8 mouse cellular contexts compared by ENCODE assay signal in the genomic region with DNA sequence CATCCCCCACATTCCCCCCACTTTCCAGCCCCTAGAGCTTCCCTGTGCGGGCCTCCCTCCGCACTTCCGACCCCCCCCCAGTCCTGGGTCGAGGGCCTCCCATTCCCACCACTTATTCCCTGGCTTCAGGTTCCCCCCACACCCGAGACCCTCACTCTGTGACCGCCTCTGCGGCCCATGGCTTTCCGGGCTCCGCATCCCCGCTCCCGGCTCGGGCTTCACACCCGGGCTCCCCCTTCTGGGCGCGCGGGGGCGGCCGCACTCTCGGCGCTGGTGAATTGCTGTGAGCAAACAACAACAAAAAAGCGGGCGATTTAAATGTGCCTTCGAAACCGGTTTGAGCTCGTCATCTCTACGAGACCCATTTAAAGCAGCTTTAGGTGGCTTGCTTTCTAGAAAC. TPM values are rescaled to one million over a fixed set of nuclear protein-coding genes. Genes with fewer than 3 reads are reported as not detected.
DNase-seq lines count a peak whose midpoint lies in the region; ATAC-seq and TF ChIP-seq lines count a peak whose summit lies in the region.

No protein-coding gene starts in this region.

- peak; percentile 81 for TF ChIP-seq CTCF in liver, embryonic 14.5 days (IDR thresholded peaks at IDR 0.05; ENCODE audit: low read depth)

- H3K9ac ChIP-seq in forebrain, embryonic 12.5 days: peak overlapping the region; percentile 91
- H3K9ac ChIP-seq in heart, embryonic 16.5 days (ENCODE audit: low read length): peak overlapping the region; percentile 88
- peak overlapping the region; percentile 88 for H3K9ac ChIP-seq in liver, embryonic 14.5 days (replicated peaks)
- peak overlapping the region; percentile 92 for H3K9ac ChIP-seq in neural tube, embryonic 11.5 days (ENCODE audit: low read length)
- H3K9ac ChIP-seq in stomach, embryonic 15.5 days: peak overlapping the region; percentile 85

- H3K36me3 ChIP-seq in forebrain, embryonic 12.5 days (replicated peaks): no peaks in the 10 kb centered on the region
- H3K36me3 ChIP-seq in heart, embryonic 16.5 days (ENCODE audit: control insufficient read depth, insufficient read depth): no peaks in the 10 kb centered on the region
- no peaks in the 10 kb centered on the region for H3K36me3 ChIP-seq in liver, embryonic 14.5 days (replicated peaks; ENCODE audit: control insufficient read depth, insufficient read depth, low read depth)
- H3K36me3 ChIP-seq in neural tube, embryonic 11.5 days (ENCODE audit: control insufficient read depth, insufficient read depth, low read length): no peaks in the 10 kb centered on the region
- H3K36me3 ChIP-seq in stomach, embryonic 15.5 days: no peaks in the 10 kb centered on the region

- H3K4me3 ChIP-seq in forebrain, embryonic 12.5 days (replicated peaks): peak overlapping the region; percentile 70
- H3K4me3 ChIP-seq in heart, embryonic 16.5 days (ENCODE audit: low read length): peak overlapping the region; percentile 72
- peak overlapping the region; percentile 77 to 91 for H3K4me3 ChIP-seq in liver, embryonic 14.5 days (ENCODE audit: insufficient read depth in 1 of 2, low read depth in 2 of 2, low read length in 2 of 2)
- H3K4me3 ChIP-seq in neural tube, embryonic 11.5 days (ENCODE audit: low read depth, low read length): peak overlapping the region; percentile 72
- H3K4me3 ChIP-seq in stomach, embryonic 15.5 days (replicated peaks): peak overlapping the region; percentile 69

- TF ChIP-seq EP300 in liver, embryonic 14.5 days (IDR thresholded peaks at IDR 0.05; ENCODE audit: low read depth): no peak

- peak overlapping the region; percentile 82 for H3K4me2 ChIP-seq in forebrain, embryonic 12.5 days
- H3K4me2 ChIP-seq in heart, embryonic 16.5 days (ENCODE audit: low read depth, low read length): peak overlapping the region; percentile 97
- peak overlapping the region; percentile 98 for H3K4me2 ChIP-seq in liver, embryonic 14.5 days (ENCODE audit: low read depth)
- peak overlapping the region; percentile 90 for H3K4me2 ChIP-seq in neural tube, embryonic 11.5 days (ENCODE audit: low read depth)
- peak overlapping the region; percentile 96 for H3K4me2 ChIP-seq in stomach, embryonic 15.5 days

- peak; percentile 27 for ATAC-seq in CD4-positive, CD25-positive, alpha-beta regulatory T cell, adult 4 months
- ATAC-seq in forebrain, embryonic 12.5 days (ENCODE audit: low FRiP score): peak; percentile 66
- peak; percentile 16; the same call in 1 of the 2 replicates for ATAC-seq in heart, embryonic 16.5 days (replicated peaks; ENCODE audit: extremely low read depth, insufficient read depth, low FRiP score)
- peak; percentile 38 for ATAC-seq in liver, embryonic 14.5 days (ENCODE audit: insufficient read depth)
- ATAC-seq in neural tube, embryonic 11.5 days (ENCODE audit: insufficient read depth, low FRiP score, low TSS enrichment): peak; percentile 57
- ATAC-seq in stomach, embryonic 15.5 days (ENCODE audit: insufficient read depth, low FRiP score, low read depth): peak; percentile 18

- under 1% methylated on average over 26 of the region's 26 CpGs for WGBS in forebrain, embryonic 12.5 days
- under 1% methylated on average over 26 of the region's 26 CpGs for WGBS in heart, embryonic 16.5 days
- 1% methylated on average over 26 of the region's 26 CpGs for WGBS in liver, embryonic 14.5 days (ENCODE audit: insufficient replicate concordance)
- 0% methylated on average over 25 of the region's 26 CpGs for WGBS in neural tube, embryonic 11.5 days
- WGBS in stomach, embryonic 15.5 days: under 1% methylated on average over 26 of the region's 26 CpGs

- H3K27ac ChIP-seq in forebrain, embryonic 12.5 days: peak overlapping the region; percentile 98
- H3K27ac ChIP-seq in heart, embryonic 16.5 days (ENCODE audit: low read length): peak overlapping the region; percentile 96
- peak overlapping the region; percentile 90 for H3K27ac ChIP-seq in liver, embryonic 14.5 days
- peak overlapping the region; percentile 95 for H3K27ac ChIP-seq in neural tube, embryonic 11.5 days (ENCODE audit: low read depth, low read length)
- peak overlapping the region; percentile 92 for H3K27ac ChIP-seq in stomach, embryonic 15.5 days

- no peaks in the 10 kb centered on the region; the same call in 1 of the 2 replicates for H3K27me3 ChIP-seq in forebrain, embryonic 12.5 days
- no peaks in the 10 kb centered on the region for H3K27me3 ChIP-seq in heart, embryonic 16.5 days (ENCODE audit: control insufficient read depth, insufficient read depth, low read length)
- no peaks in the 10 kb centered on the region for H3K27me3 ChIP-seq in liver, embryonic 14.5 days (ENCODE audit: control insufficient read depth, insufficient read depth, low read length)
- no peaks in the 10 kb centered on the region for H3K27me3 ChIP-seq in neural tube, embryonic 11.5 days (ENCODE audit: control insufficient read depth, insufficient read depth, low read length)
- H3K27me3 ChIP-seq in stomach, embryonic 15.5 days (replicated peaks): no peaks in the 10 kb centered on the region

- no peaks in the 10 kb centered on the region for H3K9me3 ChIP-seq in forebrain, embryonic 12.5 days
- H3K9me3 ChIP-seq in heart, embryonic 16.5 days (replicated peaks; ENCODE audit: control insufficient read depth, low read length): no peaks in the 10 kb centered on the region
- no peaks in the 10 kb centered on the region for H3K9me3 ChIP-seq in liver, embryonic 14.5 days (ENCODE audit: control insufficient read depth, low read length)
- no peaks in the 10 kb centered on the region for H3K9me3 ChIP-seq in neural tube, embryonic 11.5 days (ENCODE audit: control insufficient read depth, low read length)
- H3K9me3 ChIP-seq in stomach, embryonic 15.5 days: no peaks in the 10 kb centered on the region

- DNase-seq in c-Kit-positive CD71-positive TER-119-positive erythroid progenitor cells, embryonic 14.5 days (ENCODE audit: low spot score): peak; percentile 50
- peak; percentile 85 to 92 for DNase-seq in kidney, postnatal 25 days
- DNase-seq in liver, embryonic 14.5 days (ENCODE audit: low read depth in 3 of 3, low spot score in 3 of 3): peak; percentile 41 to 65 (median 45)
- peak; percentile 90 for DNase-seq in neural tube, embryonic 11.5 days (ENCODE audit: low spot score)

- H3K4me1 ChIP-seq in forebrain, embryonic 12.5 days: peaks cover 27% of the 10 kb centered on the region
- H3K4me1 ChIP-seq in heart, embryonic 16.5 days (ENCODE audit: control insufficient read depth, insufficient read depth, low read length): peaks cover 19% of the 10 kb centered on the region
- H3K4me1 ChIP-seq in liver, embryonic 14.5 days (replicated peaks; ENCODE audit: control insufficient read depth in 2 of 2, insufficient read depth in 2 of 2, low read length in 1 of 2): peaks cover 4 to 15% of the 10 kb centered on the region in 2 experiments
- no peaks in the 10 kb centered on the region for H3K4me1 ChIP-seq in neural tube, embryonic 11.5 days (ENCODE audit: control insufficient read depth, insufficient read depth, low read length)
- 0 out of 2 replicates have a peak, but pooled peaks cover 4% of the 10 kb centered on the region for H3K4me1 ChIP-seq in stomach, embryonic 15.5 days

RNA-seq across cellular contexts. Expression of a gene that starts 10.4 kb away (rescaled TPM):
- 10 to 100 TPM in 1 of 2 experiments, 1 to 10 TPM in 1; 9.9 to 10.1 TPM for polyA plus RNA-seq in CD4-positive, CD25-positive, alpha-beta regulatory T cell, adult 4 months (2017; shearing (Covaris generic))
- polyA plus RNA-seq in forebrain, embryonic 12.5 days (2016; fragmentation: Nextera tagmentation; extraction: Ambion mirVana): 20.9 and 21.9 TPM in 2 replicates
- polyA plus RNA-seq in heart, embryonic 16.5 days (2015; fragmentation: Nextera tagmentation; extraction: Ambion mirVana): 13.4 and 14.8 TPM in 2 replicates
- 2.6 and 4.5 TPM in 2 replicates for polyA plus RNA-seq in liver, embryonic 14.5 days (2012; rRNA removed)
- 6.1 and 7.8 TPM in 2 replicates for polyA plus RNA-seq in liver, embryonic 14.5 days (2014; fragmentation: Nextera tagmentation; extraction: Ambion mirVana)
- polyA plus RNA-seq in neural tube, embryonic 11.5 days (2014; fragmentation: Nextera tagmentation; extraction: Ambion mirVana): 14.0 and 15.6 TPM in 2 replicates
- 17.0 and 17.5 TPM in 2 replicates for polyA plus RNA-seq in stomach, embryonic 15.5 days (2015; fragmentation: Nextera tagmentation; extraction: Ambion mirVana)

Comparison
In these comparisons a context has a peak if more than half of its experiments do, and no peak if none do; other contexts are left out.
1. Peak in every context shown above with its lines: DNase-seq, ATAC-seq, H3K4me3 ChIP-seq and H3K27ac ChIP-seq.
2. ATAC-seq: peak in every context shown above with its lines; median percentile 66 in forebrain, embryonic 12.5 days; 57 in neural tube, embryonic 11.5 days; 38 in liver, embryonic 14.5 days; 27 in CD4-positive, CD25-positive, alpha-beta regulatory T cell, adult 4 months; 18 in stomach, embryonic 15.5 days; 16 in heart, embryonic 16.5 days.